Mouse (Mus musculus) hindbrain, embryonic 11.5 days (tissue): ENCODE data around the gene Nos1ap. TPM values are rescaled to one million over a fixed set of nuclear protein-coding genes. Genes with fewer than 3 reads are reported as not detected.

Experiments
- ATAC-seq: fragments of 200-750 bp; cut with Nextera tagmentation; 2 replicates; pipeline ENCODE4 v1.8.0; 2017; ENCODE audit warnings: mild to moderate bottlenecking, moderate TSS enrichment, moderate library complexity; ENCODE audit not compliant: low FRiP score
- DNase-seq: peaks from one replicate; pipeline ENCODE4 v3.0.0-alpha.2; 2015; ENCODE audit warnings: low spot score
- H3K27ac ChIP-seq: fragments of 300-500 bp; sonication (generic); 2 replicates; pipeline ENCODE4 v1.5.1; 2014; ENCODE audit warnings: mild to moderate bottlenecking, low read depth, low read length
- H3K27me3 ChIP-seq: fragments of 300-500 bp; sonication (generic); 2 replicates; pipeline ENCODE4 v1.6.1; 2014; ENCODE audit warnings: mild to moderate bottlenecking, low read length, moderate library complexity, mixed read lengths; ENCODE audit not compliant: control insufficient read depth, insufficient read depth
- H3K36me3 ChIP-seq: fragments of 300-500 bp; sonication (generic); 2 replicates; pipeline ENCODE4 v1.6.1; 2014; ENCODE audit warnings: mild to moderate bottlenecking, low read length, moderate library complexity, mixed read lengths; ENCODE audit not compliant: control insufficient read depth, insufficient read depth
- H3K4me1 ChIP-seq: fragments of 300-500 bp; sonication (generic); replicated peaks from 2 replicates; pipeline ENCODE4 v1.6.1; 2014; ENCODE audit warnings: low read length, mixed read lengths; ENCODE audit not compliant: control insufficient read depth, insufficient read depth
- H3K4me2 ChIP-seq: fragments of 300-500 bp; sonication (generic); replicated peaks from 2 replicates; pipeline ENCODE4 v1.6.1; 2014; ENCODE audit warnings: mild to moderate bottlenecking, low read depth, low read length
- H3K4me3 ChIP-seq: fragments of 300-500 bp; sonication (generic); 2 replicates; pipeline ENCODE4 v1.5.1; 2014; ENCODE audit warnings: low read depth, low read length
- H3K9ac ChIP-seq: fragments of 300-500 bp; sonication (generic); 2 replicates; pipeline ENCODE4 v1.6.1; 2014; ENCODE audit warnings: low read depth, low read length
- H3K9me3 ChIP-seq: fragments of 300-500 bp; sonication (generic); 2 replicates; pipeline ENCODE4 v1.6.1; 2016; ENCODE audit warnings: low read length; ENCODE audit not compliant: control insufficient read depth
- WGBS: fragments of 180-500 bp; shearing (Covaris S2); extraction: QIAGEN DNeasy Blood & Tissue Kit; methylation state at CpG from one replicate; pipeline ENCODE4 v1.1.7; 2014; 5-methylcytosine and 5-hydroxymethylcytosine counted together
- polyA plus RNA-seq: library from polyadenylated mRNA; unstranded; fragments of >200 nt; fragmentation: Nextera tagmentation; extraction: Ambion mirVana; gene quantifications from 2 replicates; pipeline ENCODE4 v1.2.1, GENCODE M21; 2014

Gene Nos1ap
- polyA plus RNA-seq, 1 experiment from 2014 or later, result 9.7 TPM

- DNase-seq (no peak), ATAC-seq (0 out of 2 replicates have a peak, but pooled peaks have one; percentile 34)
- Histone ChIP-seq H3K27ac (no peak overlapping the region), H3K4me1 (peaks cover 6% of the 10 kb centered on the region), H3K9me3 (no peaks in the 10 kb centered on the region), H3K4me2 (no peak overlapping the region), H3K36me3 (no peaks in the 10 kb centered on the region), H3K9ac (no peak overlapping the region), H3K27me3 (no peaks in the 10 kb centered on the region), H3K4me3 (no peak overlapping the region)
- 24% methylated on average over 3 of the region's 3 CpGs for WGBS
Measured at GRCm38 (mm10) chr1:170479458-170479798, 110.2 kb downstream of the Nos1ap start.

- no peak overlapping the region for H3K4me3 ChIP-seq
- H3K9me3 ChIP-seq, result no peaks in the 10 kb centered on the region
- DNase-seq (no peak), ATAC-seq (no peak)
- no peak overlapping the region for H3K4me2 ChIP-seq
- H3K27me3 ChIP-seq, result no peaks in the 10 kb centered on the region
- WGBS, result 58% methylated on average over 4 of the region's 4 CpGs
- H3K36me3 ChIP-seq, result no peaks in the 10 kb centered on the region
- no peak overlapping the region for H3K9ac ChIP-seq
- no peak overlapping the region for H3K27ac ChIP-seq
- H3K4me1 ChIP-seq, result peaks cover 6% of the 10 kb centered on the region
Measured at GRCm38 (mm10) chr1:170478791-170479457, 110.7 kb downstream of the Nos1ap start.

GRCm38 (mm10) chr1:170477636-170478600, 111.7 kb downstream of the Nos1ap start:
- ATAC-seq (peak; percentile 85), DNase-seq (peak; percentile 44)
- Histone ChIP-seq H3K4me2 (no peak overlapping the region), H3K4me3 (no peak overlapping the region), H3K36me3 (no peaks in the 10 kb centered on the region), H3K4me1 (peaks cover 6% of the 10 kb centered on the region), H3K9me3 (no peaks in the 10 kb centered on the region), H3K27me3 (no peaks in the 10 kb centered on the region), H3K9ac (no peak overlapping the region), H3K27ac (peak overlapping the region; percentile 61)
- 20% methylated on average over 10 of the region's 10 CpGs for WGBS

- no peak overlapping the region for H3K4me3 ChIP-seq
- H3K27me3 ChIP-seq, result no peaks in the 10 kb centered on the region
- H3K27ac ChIP-seq, result no peak overlapping the region
- H3K36me3 ChIP-seq, result no peaks in the 10 kb centered on the region
- 84% methylated on average over 6 of the region's 6 CpGs for WGBS
- no peaks in the 10 kb centered on the region for H3K9me3 ChIP-seq
- no peak overlapping the region for H3K9ac ChIP-seq
- ATAC-seq, result no peak
- DNase-seq, result no peak
- H3K4me2 ChIP-seq, result no peak overlapping the region
- H3K4me1 ChIP-seq, result peaks cover 6% of the 10 kb centered on the region
Measured at GRCm38 (mm10) chr1:170473460-170473859, 116.2 kb downstream of the Nos1ap start.

- Histone ChIP-seq H3K9ac (no peak overlapping the region), H3K4me1 (peaks cover 2% of the 10 kb centered on the region), H3K4me2 (no peak overlapping the region), H3K9me3 (no peaks in the 10 kb centered on the region), H3K27me3 (no peaks in the 10 kb centered on the region), H3K27ac (no peak overlapping the region), H3K36me3 (no peaks in the 10 kb centered on the region), H3K4me3 (no peak overlapping the region)
- no peak for ATAC-seq
- DNase-seq, result no peak
Measured at GRCm38 (mm10) chr1:170472861-170473260, 116.8 kb downstream of the Nos1ap start.

GRCm38 (mm10) chr1:170466099-170467009, 123.3 kb downstream of the Nos1ap start:
- no peak for DNase-seq
- Histone ChIP-seq H3K4me3 (no peak overlapping the region), H3K9ac (no peak overlapping the region), H3K36me3 (no peaks in the 10 kb centered on the region), H3K4me1 (no peaks in the 10 kb centered on the region), H3K9me3 (no peaks in the 10 kb centered on the region), H3K4me2 (no peak overlapping the region), H3K27me3 (no peaks in the 10 kb centered on the region), H3K27ac (no peak overlapping the region)
- ATAC-seq, result no peak
- WGBS, result 86% methylated on average over 6 of the region's 6 CpGs

GRCm38 (mm10) chr1:170462140-170462539, 127.5 kb downstream of the Nos1ap start:
- 50% methylated on average over 1 of the region's 1 CpGs for WGBS
- ATAC-seq (no peak), DNase-seq (no peak)
- no peaks in the 10 kb centered on the region for H3K4me1 ChIP-seq
- no peaks in the 10 kb centered on the region for H3K9me3 ChIP-seq
- no peaks in the 10 kb centered on the region for H3K27me3 ChIP-seq
- no peak overlapping the region for H3K4me3 ChIP-seq
- H3K4me2 ChIP-seq, result no peak overlapping the region
- no peaks in the 10 kb centered on the region for H3K36me3 ChIP-seq
- H3K27ac ChIP-seq, result no peak overlapping the region
- no peak overlapping the region for H3K9ac ChIP-seq

- 51% methylated on average over 5 of the region's 5 CpGs for WGBS
- Histone ChIP-seq H3K27ac (no peak overlapping the region), H3K9ac (no peak overlapping the region), H3K27me3 (no peaks in the 10 kb centered on the region), H3K9me3 (no peaks in the 10 kb centered on the region), H3K4me1 (no peaks in the 10 kb centered on the region), H3K36me3 (no peaks in the 10 kb centered on the region), H3K4me2 (no peak overlapping the region), H3K4me3 (no peak overlapping the region)
- DNase-seq (no peak), ATAC-seq (0 out of 2 replicates have a peak, but pooled peaks have one; percentile 38)
Measured at GRCm38 (mm10) chr1:170459896-170460602, 129.6 kb downstream of the Nos1ap start.
